Mouse (Mus musculus): Measurements from ENCODE around the gene Tmem108. TPM values are rescaled to one million over a fixed set of nuclear protein-coding genes. Genes with fewer than 3 reads are reported as not detected.

The Tmem108 gene
- polyA plus RNA-seq, 1 experiment from 2014 or later = 42.7 TPM

DNA sequence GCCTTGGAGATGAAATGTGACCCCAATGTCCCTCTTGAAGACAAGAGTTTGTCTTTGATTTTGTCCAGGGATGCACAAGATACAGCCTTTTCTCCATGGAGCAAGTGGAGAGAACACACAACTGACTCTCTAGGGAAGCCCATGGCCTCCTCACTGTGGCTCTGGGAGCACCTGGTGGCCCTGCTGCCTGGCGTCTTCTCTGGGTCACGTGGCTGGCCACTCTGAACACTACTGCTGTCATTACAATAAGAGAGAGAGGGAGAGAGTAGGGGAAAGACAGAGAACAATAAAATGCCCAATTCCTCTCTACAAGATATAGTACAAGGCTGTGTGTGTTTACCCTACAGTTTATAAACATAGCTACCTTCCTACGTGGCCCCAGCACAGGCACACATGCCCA lies 40.2 kb downstream of the Tmem108 start:
- peak overlapping the region; percentile 49 for H3K27ac ChIP-seq

DNA sequence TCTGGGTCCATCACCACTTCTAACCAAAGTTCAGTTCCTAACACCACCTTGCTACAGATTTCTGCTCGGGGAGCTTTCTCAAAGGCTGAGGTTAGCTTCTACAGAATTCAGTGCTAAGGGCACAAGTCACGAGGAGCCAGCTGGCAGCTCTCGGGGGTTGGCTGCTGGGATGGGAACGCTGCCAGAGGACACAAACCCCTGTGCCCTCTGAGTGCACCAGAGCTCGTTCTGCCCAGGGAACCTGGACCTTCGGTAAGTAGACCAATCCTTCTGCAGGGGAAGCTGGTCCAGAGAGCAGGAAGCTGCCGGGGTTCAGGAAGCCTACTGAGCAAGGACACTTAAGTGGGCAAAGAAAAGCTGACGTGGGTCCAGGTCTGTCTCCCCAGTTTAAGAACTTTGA lies 40.6 kb downstream of the Tmem108 start:
- Histone ChIP-seq H3K4me2 (no peak overlapping the region), H3K27me3 (no peaks in the 10 kb centered on the region), H3K9ac (no peak overlapping the region), H3K36me3 (no peaks in the 10 kb centered on the region), H3K27ac (peak overlapping the region; percentile 49), H3K9me3 (replicated peaks) (no peaks in the 10 kb centered on the region), H3K4me3 (no peak overlapping the region), H3K4me1 (replicated peaks) (peaks cover 16% of the 10 kb centered on the region)
- ATAC-seq (replicated peaks; ENCODE audit: insufficient number of reproducible peaks, insufficient read depth, low FRiP score, low read depth) = no peak; the same call in 1 of the 2 replicates
- WGBS = 61% methylated on average over 8 of the region's 8 CpGs

More for the DNA sequence above, 40.2 kb downstream of the Tmem108 start:
- H3K9ac ChIP-seq = no peak overlapping the region
- H3K9me3 ChIP-seq (replicated peaks) = no peaks in the 10 kb centered on the region
- H3K4me2 ChIP-seq = no peak overlapping the region
- no peak overlapping the region for H3K4me3 ChIP-seq
- no peak for ATAC-seq (replicated peaks; ENCODE audit: insufficient number of reproducible peaks, insufficient read depth, low FRiP score, low read depth)
- 77% methylated on average over 3 of the region's 3 CpGs for WGBS
- H3K27me3 ChIP-seq = no peaks in the 10 kb centered on the region
- peaks cover 12% of the 10 kb centered on the region for H3K4me1 ChIP-seq (replicated peaks)
- H3K36me3 ChIP-seq = no peaks in the 10 kb centered on the region

DNA sequence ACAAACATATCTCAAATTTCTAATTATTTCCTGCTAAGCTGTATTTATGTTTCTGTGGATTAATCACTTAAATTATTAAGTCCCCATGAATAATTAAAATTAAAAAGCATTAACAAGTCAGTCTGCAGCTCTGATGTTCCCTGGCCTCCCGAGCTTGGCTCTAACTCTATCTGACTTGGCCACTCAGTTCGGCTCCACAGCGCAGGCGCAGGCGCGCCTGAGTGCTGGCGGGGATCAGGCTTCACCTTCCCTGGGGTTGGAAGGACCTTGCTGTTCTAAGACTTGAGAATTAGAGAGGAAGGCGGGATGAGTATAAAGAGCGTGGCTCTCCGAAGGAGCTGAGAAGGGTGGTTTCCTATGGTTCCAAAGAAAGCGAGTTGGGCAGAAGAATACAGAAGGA lies 41.6 kb downstream of the Tmem108 start:
- no peak overlapping the region for H3K9ac ChIP-seq
- H3K27ac ChIP-seq = no peak overlapping the region
- ATAC-seq (replicated peaks; ENCODE audit: insufficient number of reproducible peaks, insufficient read depth, low FRiP score, low read depth) = no peak
- no peaks in the 10 kb centered on the region for H3K9me3 ChIP-seq (replicated peaks)
- 91% methylated on average over 11 of the region's 11 CpGs for WGBS
- H3K4me1 ChIP-seq (replicated peaks) = peaks cover 17% of the 10 kb centered on the region
- no peaks in the 10 kb centered on the region for H3K36me3 ChIP-seq
- H3K4me3 ChIP-seq = no peak overlapping the region
- no peak overlapping the region for H3K4me2 ChIP-seq
- no peaks in the 10 kb centered on the region for H3K27me3 ChIP-seq

DNA sequence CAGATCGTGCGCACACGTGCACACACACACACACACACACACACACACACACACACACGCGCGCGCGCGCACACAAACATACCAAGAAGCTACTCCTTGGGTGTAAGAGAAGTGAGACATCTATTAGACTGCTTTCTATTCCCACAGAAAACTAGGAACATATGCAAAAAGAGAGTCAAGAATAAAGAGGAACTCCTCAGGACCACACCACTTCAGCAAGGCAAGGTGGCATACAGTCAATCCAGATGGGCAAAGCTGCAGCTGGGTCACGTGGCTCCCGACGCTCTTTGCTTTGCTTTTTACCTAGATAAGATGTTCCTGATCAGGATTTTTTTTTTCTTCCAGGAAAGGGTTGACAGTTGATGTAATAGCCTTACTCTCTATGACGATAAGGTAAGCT lies 45.6 kb downstream of the Tmem108 start:
- Histone ChIP-seq H3K27me3 (no peaks in the 10 kb centered on the region), H3K27ac (no peak overlapping the region), H3K9ac (no peak overlapping the region), H3K4me2 (no peak overlapping the region), H3K4me3 (no peak overlapping the region), H3K9me3 (replicated peaks) (no peaks in the 10 kb centered on the region), H3K4me1 (replicated peaks) (peaks cover 17% of the 10 kb centered on the region), H3K36me3 (no peaks in the 10 kb centered on the region)
- no peak for ATAC-seq (replicated peaks; ENCODE audit: insufficient number of reproducible peaks, insufficient read depth, low FRiP score, low read depth)
- 85% methylated on average over 13 of the region's 13 CpGs for WGBS

DNA sequence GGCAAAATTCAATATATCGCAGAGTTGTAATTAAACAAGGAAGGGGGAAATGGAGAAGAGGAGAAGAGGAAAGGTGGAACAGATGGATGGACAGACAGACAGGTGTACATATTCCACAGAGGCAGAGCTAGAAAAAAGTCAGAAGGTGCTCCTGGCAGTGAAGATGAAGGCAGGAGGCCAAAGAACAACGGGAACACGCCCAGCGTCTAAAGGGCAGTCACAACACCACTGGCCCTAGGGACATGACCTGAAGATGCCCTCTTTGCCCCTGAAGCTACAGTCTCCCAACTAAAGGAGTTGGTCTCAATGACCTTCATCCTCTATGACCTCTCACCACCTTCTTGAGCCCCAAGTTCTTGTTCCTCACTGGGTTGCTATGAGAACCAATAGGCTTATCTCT lies 46.3 kb downstream of the Tmem108 start:
- Histone ChIP-seq H3K9ac (no peak overlapping the region), H3K36me3 (no peaks in the 10 kb centered on the region), H3K27me3 (no peaks in the 10 kb centered on the region), H3K9me3 (replicated peaks) (no peaks in the 10 kb centered on the region), H3K4me2 (no peak overlapping the region), H3K4me1 (replicated peaks) (peaks cover 17% of the 10 kb centered on the region), H3K27ac (no peak overlapping the region), H3K4me3 (no peak overlapping the region)
- 84% methylated on average over 4 of the region's 4 CpGs for WGBS
- ATAC-seq (replicated peaks; ENCODE audit: insufficient number of reproducible peaks, insufficient read depth, low FRiP score, low read depth) = no peak

DNA sequence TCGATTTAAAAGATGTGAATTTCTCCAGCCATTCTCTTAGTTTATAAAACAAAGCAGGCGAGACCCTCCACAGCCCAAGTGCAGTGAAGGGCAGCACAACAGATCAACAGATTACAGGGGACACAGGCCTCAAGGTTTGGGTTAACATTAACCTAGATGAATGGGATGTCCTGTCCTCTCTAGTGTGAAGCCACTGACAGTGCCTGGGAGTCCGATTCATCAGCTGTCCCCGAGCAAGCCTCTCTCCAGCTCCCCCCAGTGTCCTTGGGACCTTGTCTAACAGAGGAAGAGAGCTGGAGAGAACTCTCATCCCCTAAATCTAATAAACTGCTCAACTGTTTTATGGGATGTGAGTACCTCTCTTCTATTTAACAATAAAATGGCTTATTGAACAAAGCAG lies 48.4 kb downstream of the Tmem108 start:
- WGBS = 69% methylated on average over 4 of the region's 4 CpGs
- Histone ChIP-seq H3K9me3 (replicated peaks) (no peaks in the 10 kb centered on the region), H3K4me3 (no peak overlapping the region), H3K4me1 (replicated peaks) (peaks cover 28% of the 10 kb centered on the region), H3K27me3 (no peaks in the 10 kb centered on the region), H3K9ac (no peak overlapping the region), H3K4me2 (no peak overlapping the region), H3K36me3 (no peaks in the 10 kb centered on the region), H3K27ac (no peak overlapping the region)
- no peak for ATAC-seq (replicated peaks; ENCODE audit: insufficient number of reproducible peaks, insufficient read depth, low FRiP score, low read depth)

DNA sequence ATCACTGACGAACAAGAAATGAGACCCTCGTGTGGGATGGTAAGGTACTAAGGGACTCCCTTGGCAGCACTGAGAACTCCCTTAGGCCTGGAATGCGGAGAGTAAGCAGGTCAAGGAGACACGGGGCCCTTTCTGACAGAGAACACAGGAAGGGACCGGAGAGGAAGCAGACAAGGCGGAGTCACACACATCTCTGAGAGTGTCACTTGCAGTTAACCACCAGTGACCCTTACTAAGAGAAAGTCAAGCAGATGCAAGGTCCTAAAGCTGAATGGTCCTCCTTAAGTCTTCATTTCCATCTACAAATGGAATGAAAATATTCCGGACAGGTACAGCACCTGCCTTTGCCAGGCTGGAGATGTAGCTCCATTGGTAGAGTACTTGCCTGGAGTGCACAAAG lies 48.9 kb downstream of the Tmem108 start:
- no peak for ATAC-seq (replicated peaks; ENCODE audit: insufficient number of reproducible peaks, insufficient read depth, low FRiP score, low read depth)
- 47% methylated on average over 7 of the region's 7 CpGs for WGBS
- H3K4me1 ChIP-seq (replicated peaks) = peaks cover 33% of the 10 kb centered on the region

DNA sequence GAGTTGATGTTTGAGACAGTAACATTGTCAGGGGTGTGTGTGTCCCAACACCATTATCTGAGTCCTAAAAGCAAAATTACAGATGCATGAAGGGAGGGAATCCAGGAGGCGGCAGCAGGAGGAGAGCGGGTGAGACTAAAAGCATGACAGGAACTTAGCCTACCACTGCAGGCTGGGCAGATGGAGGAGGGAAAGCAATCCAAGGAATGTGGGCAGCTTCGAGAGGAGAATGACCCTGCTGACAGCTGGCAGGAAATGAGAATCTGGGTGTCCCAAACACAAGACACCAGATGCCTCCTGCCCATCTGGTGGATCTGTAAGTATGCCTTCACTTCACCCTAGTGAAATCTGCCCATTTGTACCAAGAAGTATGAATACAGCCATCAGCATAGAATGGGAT lies 51.9 kb downstream of the Tmem108 start:
- Histone ChIP-seq H3K9me3 (replicated peaks) (no peaks in the 10 kb centered on the region), H3K4me2 (no peak overlapping the region), H3K27me3 (no peaks in the 10 kb centered on the region), H3K36me3 (no peaks in the 10 kb centered on the region), H3K27ac (no peak overlapping the region), H3K9ac (no peak overlapping the region), H3K4me1 (replicated peaks) (peaks cover 33% of the 10 kb centered on the region), H3K4me3 (no peak overlapping the region)
- 17% methylated on average over 3 of the region's 3 CpGs for WGBS
- no peak for ATAC-seq (replicated peaks; ENCODE audit: insufficient number of reproducible peaks, insufficient read depth, low FRiP score, low read depth)

More for the DNA sequence above, 48.9 kb downstream of the Tmem108 start:
- no peak overlapping the region for H3K27ac ChIP-seq
- no peak overlapping the region for H3K4me2 ChIP-seq
- H3K9ac ChIP-seq = no peak overlapping the region
- H3K36me3 ChIP-seq = no peaks in the 10 kb centered on the region
- no peak overlapping the region for H3K4me3 ChIP-seq
- no peaks in the 10 kb centered on the region for H3K27me3 ChIP-seq
- no peaks in the 10 kb centered on the region for H3K9me3 ChIP-seq (replicated peaks)

DNA sequence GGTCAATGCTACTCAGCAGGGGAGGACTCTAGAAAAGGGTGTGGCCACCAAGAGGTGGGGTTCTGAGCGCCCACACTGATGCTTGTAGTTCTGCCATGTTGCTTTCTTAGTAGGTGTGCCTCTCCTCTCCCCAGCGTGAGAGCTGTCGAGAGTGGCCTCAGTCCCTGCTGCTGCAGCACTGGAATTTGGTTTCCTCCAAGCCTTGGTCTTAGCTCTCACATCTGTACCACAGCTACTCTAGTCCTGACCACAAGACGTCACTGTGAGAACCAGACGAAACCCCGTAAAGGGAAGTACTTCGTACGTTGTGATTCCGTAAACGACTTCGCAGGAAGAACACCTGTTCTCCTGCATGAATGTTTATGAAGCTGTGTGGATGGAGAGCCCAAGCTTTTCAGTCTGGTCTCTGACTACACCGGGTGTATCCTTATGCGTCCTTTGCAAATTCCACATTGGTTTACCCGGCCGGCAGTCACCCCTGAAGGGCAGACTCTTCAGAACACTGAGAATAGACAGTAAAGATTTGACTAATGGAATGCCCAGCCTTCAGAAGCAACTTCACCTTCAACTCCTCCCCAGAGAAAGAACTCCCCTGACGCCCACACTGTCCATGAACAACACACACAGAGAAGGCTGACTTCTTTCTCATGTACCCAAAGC lies 53.0 kb downstream of the Tmem108 start:
- Histone ChIP-seq H3K4me3 (no peak overlapping the region), H3K9me3 (replicated peaks) (no peaks in the 10 kb centered on the region), H3K27me3 (no peaks in the 10 kb centered on the region), H3K4me1 (replicated peaks) (peaks cover 33% of the 10 kb centered on the region), H3K36me3 (no peaks in the 10 kb centered on the region), H3K4me2 (no peak overlapping the region), H3K9ac (no peak overlapping the region), H3K27ac (peak overlapping the region; percentile 43)
- 58% methylated on average over 16 of the region's 16 CpGs for WGBS
- ATAC-seq (replicated peaks; ENCODE audit: insufficient number of reproducible peaks, insufficient read depth, low FRiP score, low read depth) = no peak; the same call in 1 of the 2 replicates

DNA sequence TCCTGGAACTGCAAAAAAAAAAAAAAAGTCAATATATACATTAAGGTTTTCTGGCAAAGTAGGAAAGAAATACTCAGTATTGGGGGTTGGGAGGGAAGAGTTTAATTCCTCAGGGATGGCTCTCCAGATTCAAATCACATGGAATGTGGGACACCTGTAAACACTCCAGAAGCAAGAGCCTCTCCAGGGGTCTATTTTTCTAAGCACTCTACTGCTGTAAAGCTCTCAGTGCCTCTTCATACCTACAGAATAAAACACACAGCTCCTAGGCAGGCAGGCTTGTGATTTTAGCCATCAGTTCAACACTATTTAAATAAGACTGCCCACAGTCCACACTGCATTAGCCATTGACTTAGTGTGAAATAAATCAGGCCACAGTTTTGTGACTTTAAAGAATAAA lies 53.8 kb downstream of the Tmem108 start:
- Histone ChIP-seq H3K9ac (no peak overlapping the region), H3K27ac (peak overlapping the region; percentile 43), H3K9me3 (replicated peaks) (no peaks in the 10 kb centered on the region), H3K4me1 (replicated peaks) (peaks cover 33% of the 10 kb centered on the region), H3K4me3 (no peak overlapping the region), H3K27me3 (no peaks in the 10 kb centered on the region), H3K4me2 (no peak overlapping the region), H3K36me3 (no peaks in the 10 kb centered on the region)
- no peak for ATAC-seq (replicated peaks; ENCODE audit: insufficient number of reproducible peaks, insufficient read depth, low FRiP score, low read depth)

DNA sequence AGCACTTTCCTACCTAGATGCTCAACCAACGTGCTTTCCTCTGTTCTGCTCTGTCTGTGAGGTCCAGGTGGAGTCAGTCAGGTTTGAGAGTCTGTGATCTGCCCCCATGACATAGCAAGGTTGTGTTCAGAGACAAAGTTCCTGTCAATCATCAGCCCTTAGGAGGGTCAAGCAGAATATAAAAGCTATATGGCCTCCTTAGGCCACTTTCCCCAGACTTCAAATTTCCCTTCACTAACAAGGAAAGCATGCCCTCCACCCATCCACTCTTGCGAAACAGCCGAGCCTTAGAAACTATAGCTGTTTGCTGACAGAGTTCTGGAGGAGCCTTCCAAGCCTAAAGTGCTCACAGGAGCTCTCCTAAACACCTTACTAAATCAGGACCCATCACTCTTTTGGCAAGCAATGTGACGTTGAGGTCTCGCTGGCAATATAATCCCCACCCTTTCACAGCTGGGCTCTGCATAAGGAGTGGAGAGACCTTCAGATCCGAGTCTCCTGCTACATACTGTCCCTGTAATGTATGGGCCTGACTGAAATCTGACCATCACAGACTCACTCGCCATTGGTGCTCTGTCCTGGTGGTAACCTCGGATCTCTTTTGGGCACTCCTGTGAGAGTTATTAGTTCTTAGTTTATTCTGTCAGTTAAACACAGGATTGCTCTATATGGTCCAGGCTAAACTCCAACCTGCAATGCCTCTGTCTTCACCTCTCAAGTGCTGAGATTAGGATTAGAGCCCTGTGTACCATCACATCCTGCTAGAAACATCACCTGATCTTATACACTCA lies 54.4 kb downstream of the Tmem108 start:
- peaks cover 26% of the 10 kb centered on the region for H3K4me1 ChIP-seq (replicated peaks)

DNA sequence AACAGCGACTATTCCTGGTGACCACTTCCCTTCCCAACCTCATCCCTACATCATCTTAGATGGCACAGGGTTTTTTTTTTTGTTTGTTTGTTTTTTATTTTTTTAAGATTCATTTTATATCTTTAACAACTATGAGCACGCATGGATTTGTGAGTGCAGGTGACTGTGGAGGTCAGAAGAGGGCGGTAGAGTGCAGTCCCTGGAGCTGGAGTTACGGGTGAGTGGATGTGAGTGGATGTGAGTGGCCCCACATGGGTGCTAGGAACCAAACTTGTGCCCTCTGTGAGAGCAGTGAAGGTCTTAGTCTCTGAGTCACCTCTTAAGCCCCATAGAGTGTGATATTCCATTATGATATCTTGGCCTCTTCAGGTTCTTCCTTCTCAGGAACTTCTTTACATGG lies 55.9 kb downstream of the Tmem108 start:
- H3K9ac ChIP-seq = no peak overlapping the region
- no peaks in the 10 kb centered on the region for H3K9me3 ChIP-seq (replicated peaks)
- H3K4me2 ChIP-seq = no peak overlapping the region
- H3K4me3 ChIP-seq = no peak overlapping the region
- WGBS = 94% methylated on average over 4 of the region's 4 CpGs
- no peak overlapping the region for H3K27ac ChIP-seq
- no peak for ATAC-seq (replicated peaks; ENCODE audit: insufficient number of reproducible peaks, insufficient read depth, low FRiP score, low read depth)
- H3K36me3 ChIP-seq = no peaks in the 10 kb centered on the region
- no peaks in the 10 kb centered on the region for H3K27me3 ChIP-seq
- peaks cover 26% of the 10 kb centered on the region for H3K4me1 ChIP-seq (replicated peaks)

More for the DNA sequence above, 54.4 kb downstream of the Tmem108 start:
- H3K27ac ChIP-seq = peak overlapping the region; percentile 43
- 54% methylated on average over 8 of the region's 8 CpGs for WGBS
- H3K9me3 ChIP-seq (replicated peaks) = no peaks in the 10 kb centered on the region
- H3K27me3 ChIP-seq = no peaks in the 10 kb centered on the region
- no peak for ATAC-seq (replicated peaks; ENCODE audit: insufficient number of reproducible peaks, insufficient read depth, low FRiP score, low read depth)
- no peak overlapping the region for H3K9ac ChIP-seq
- no peak overlapping the region for H3K4me2 ChIP-seq
- H3K36me3 ChIP-seq = no peaks in the 10 kb centered on the region
- H3K4me3 ChIP-seq = no peak overlapping the region
